Mouse (Mus musculus) kidney, adult 2 months (tissue): ENCODE results near the gene Bsg.

ENCODE experiments used
- CTCF ChIP-seq: fragments of 200-500 bp; conservative IDR thresholded peaks from 2 replicates; pipeline ENCODE4 v1.5.1; 2011; ENCODE audit warnings: low read depth, mild to moderate bottlenecking, control low read depth, low read length, moderate library complexity, mixed read lengths; ENCODE audit not compliant: insufficient read depth, insufficient read length
- POLR2A ChIP-seq: fragments of 200-500 bp; IDR thresholded peaks from one replicate; pipeline ENCODE4 v1.6.1; 2011; ENCODE audit warnings: low read depth, low read length, control low read depth

DNA sequence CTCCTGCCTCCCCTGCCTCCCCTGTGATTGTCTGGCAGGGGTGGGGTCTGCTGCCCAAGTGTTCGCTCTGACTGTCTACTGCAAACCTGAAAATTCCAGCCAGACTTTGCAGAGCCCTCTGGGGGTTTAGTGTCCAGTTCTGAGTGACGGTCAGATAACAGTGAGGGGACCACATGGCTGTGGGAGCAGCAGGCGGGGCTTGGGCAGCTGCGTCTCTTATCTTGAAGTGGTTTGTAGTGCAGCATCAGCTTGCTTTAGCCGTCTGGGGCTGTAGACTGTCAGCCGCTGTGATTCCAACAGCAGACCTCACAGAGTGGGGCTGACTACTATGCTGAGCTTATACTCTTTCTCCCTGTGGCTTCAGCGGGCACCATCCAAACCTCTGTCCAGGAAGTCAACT, 5.0 kb downstream of the Bsg start:
- TF ChIP-seq CTCF, result no peak
- no peak for TF ChIP-seq POLR2A
